Mouse (Mus musculus): ENCODE results near the gene Cntnap2. TPM values are rescaled to one million over a fixed set of nuclear protein-coding genes. Genes with fewer than 3 reads are reported as not detected.
"Not testable (repeated sequence)": the region's sequence is repeated elsewhere in the genome, so short reads cannot be mapped to it uniquely, and the experiment has no call there.

The Cntnap2 gene
- polyA plus RNA-seq, 1 experiment from 2014 or later = 1.5 TPM

- peaks cover 9% of the 10 kb centered on the region for H3K4me1 ChIP-seq
- H3K27me3 ChIP-seq (ENCODE audit: low read depth, poor library complexity, severe bottlenecking) = no peaks in the 10 kb centered on the region
- H3K9me3 ChIP-seq (replicated peaks) = no peaks in the 10 kb centered on the region
- H3K36me3 ChIP-seq = no peaks in the 10 kb centered on the region
- H3K4me3 ChIP-seq = no peak overlapping the region
- no peak overlapping the region for H3K27ac ChIP-seq
- no peak for DNase-seq (ENCODE audit: low spot score)
- WGBS = 71% methylated on average over 1 of the region's 1 CpGs
These were observed 2226.6 kb downstream of the Cntnap2 start for GRCm38 (mm10) chr6:47285742-47286141.

GRCm38 (mm10) chr6:47286247-47286967 lies 2227.2 kb downstream of the Cntnap2 start:
- 53% methylated on average over 12 of the region's 12 CpGs for WGBS
- peak overlapping the region; percentile 12; the same call in 1 of the 2 replicates for H3K4me3 ChIP-seq

GRCm38 (mm10) chr6:47287722-47288121 lies 2228.6 kb downstream of the Cntnap2 start:
- Histone ChIP-seq H3K27ac (no peak overlapping the region), H3K27me3 (ENCODE audit: low read depth, poor library complexity, severe bottlenecking) (no peaks in the 10 kb centered on the region), H3K9me3 (replicated peaks) (no peaks in the 10 kb centered on the region), H3K36me3 (no peaks in the 10 kb centered on the region), H3K4me1 (peaks cover 7% of the 10 kb centered on the region), H3K4me3 (no peak overlapping the region)
- no peak for DNase-seq (ENCODE audit: low spot score)
- 84% methylated on average over 1 of the region's 1 CpGs for WGBS

More at GRCm38 (mm10) chr6:47286247-47286967, 2227.2 kb downstream of the Cntnap2 start:
- peak overlapping the region; percentile 46; the same call in 1 of the 2 replicates for H3K27ac ChIP-seq
- not testable (repeated sequence) for H3K9me3 ChIP-seq (replicated peaks); DNase-seq (ENCODE audit: low spot score); H3K27me3 ChIP-seq (ENCODE audit: low read depth, poor library complexity, severe bottlenecking); H3K36me3 ChIP-seq; H3K4me1 ChIP-seq

GRCm38 (mm10) chr6:47291973-47292372 lies 2232.8 kb downstream of the Cntnap2 start:
- Histone ChIP-seq H3K36me3 (no peaks in the 10 kb centered on the region), H3K9me3 (replicated peaks) (no peaks in the 10 kb centered on the region), H3K4me1 (no peaks in the 10 kb centered on the region), H3K4me3 (no peak overlapping the region), H3K27me3 (ENCODE audit: low read depth, poor library complexity, severe bottlenecking) (no peaks in the 10 kb centered on the region), H3K27ac (no peak overlapping the region)
- DNase-seq (ENCODE audit: low spot score) = no peak

- no peak for DNase-seq (ENCODE audit: low spot score)
- no peaks in the 10 kb centered on the region for H3K27me3 ChIP-seq (ENCODE audit: low read depth, poor library complexity, severe bottlenecking)
- H3K36me3 ChIP-seq = no peaks in the 10 kb centered on the region
- H3K27ac ChIP-seq = no peak overlapping the region
- WGBS = 77% methylated on average over 3 of the region's 3 CpGs
- no peaks in the 10 kb centered on the region for H3K4me1 ChIP-seq
- H3K4me3 ChIP-seq = no peak overlapping the region
- H3K9me3 ChIP-seq (replicated peaks) = no peaks in the 10 kb centered on the region
These were observed 2233.3 kb downstream of the Cntnap2 start for GRCm38 (mm10) chr6:47292437-47292836.

GRCm38 (mm10) chr6:47294433-47294832 lies 2235.3 kb downstream of the Cntnap2 start:
- Histone ChIP-seq H3K27me3 (ENCODE audit: low read depth, poor library complexity, severe bottlenecking) (no peaks in the 10 kb centered on the region), H3K4me1 (no peaks in the 10 kb centered on the region), H3K27ac (no peak overlapping the region), H3K9me3 (replicated peaks) (no peaks in the 10 kb centered on the region), H3K4me3 (no peak overlapping the region), H3K36me3 (no peaks in the 10 kb centered on the region)
- no peak for DNase-seq (ENCODE audit: low spot score)
- 62% methylated on average over 1 of the region's 1 CpGs for WGBS

- peaks cover 4% of the 10 kb centered on the region; the same call in 1 of the 2 replicates for H3K4me1 ChIP-seq
- no peaks in the 10 kb centered on the region for H3K36me3 ChIP-seq
- no peak for DNase-seq (ENCODE audit: low spot score)
- no peaks in the 10 kb centered on the region for H3K9me3 ChIP-seq (replicated peaks)
- 89% methylated on average over 11 of the region's 11 CpGs for WGBS
- H3K4me3 ChIP-seq = no peak overlapping the region
- no peak overlapping the region for H3K27ac ChIP-seq
- H3K27me3 ChIP-seq (ENCODE audit: low read depth, poor library complexity, severe bottlenecking) = no peaks in the 10 kb centered on the region; the same call in 1 of the 2 replicates
These were observed 2245.8 kb downstream of the Cntnap2 start for GRCm38 (mm10) chr6:47304848-47305490.

- Histone ChIP-seq H3K4me1 (peaks cover 4% of the 10 kb centered on the region; the same call in 1 of the 2 replicates), H3K27ac (no peak overlapping the region), H3K9me3 (replicated peaks) (no peaks in the 10 kb centered on the region), H3K36me3 (no peaks in the 10 kb centered on the region), H3K4me3 (no peak overlapping the region), H3K27me3 (ENCODE audit: low read depth, poor library complexity, severe bottlenecking) (no peaks in the 10 kb centered on the region; the same call in 1 of the 2 replicates)
- 71% methylated on average over 8 of the region's 8 CpGs for WGBS
- no peak for DNase-seq (ENCODE audit: low spot score)
These were observed 2247.1 kb downstream of the Cntnap2 start for GRCm38 (mm10) chr6:47306065-47306798.

- peaks cover 4% of the 10 kb centered on the region; the same call in 1 of the 2 replicates for H3K4me1 ChIP-seq
- DNase-seq (ENCODE audit: low spot score) = no peak
- H3K4me3 ChIP-seq = no peak overlapping the region
- H3K27ac ChIP-seq = no peak overlapping the region
- H3K36me3 ChIP-seq = no peaks in the 10 kb centered on the region
- H3K9me3 ChIP-seq (replicated peaks) = no peaks in the 10 kb centered on the region
- WGBS = 56% methylated on average over 12 of the region's 12 CpGs
- no peaks in the 10 kb centered on the region; the same call in 1 of the 2 replicates for H3K27me3 ChIP-seq (ENCODE audit: low read depth, poor library complexity, severe bottlenecking)
These were observed 2247.8 kb downstream of the Cntnap2 start for GRCm38 (mm10) chr6:47306954-47307353.

- no peaks in the 10 kb centered on the region for H3K36me3 ChIP-seq
- no peaks in the 10 kb centered on the region for H3K27me3 ChIP-seq (ENCODE audit: low read depth, poor library complexity, severe bottlenecking)
- peak; percentile 34 for DNase-seq (ENCODE audit: low spot score)
- H3K27ac ChIP-seq = no peak overlapping the region
- 64% methylated on average over 15 of the region's 15 CpGs for WGBS
- peak overlapping the region; percentile 30 for H3K4me3 ChIP-seq
- H3K4me1 ChIP-seq = peaks cover 22% of the 10 kb centered on the region
- H3K9me3 ChIP-seq (replicated peaks) = no peaks in the 10 kb centered on the region
These were observed 2255.6 kb downstream of the Cntnap2 start for GRCm38 (mm10) chr6:47314507-47315334.

- Histone ChIP-seq H3K27ac (no peak overlapping the region), H3K4me1 (peaks cover 23% of the 10 kb centered on the region), H3K36me3 (no peaks in the 10 kb centered on the region), H3K27me3 (ENCODE audit: low read depth, poor library complexity, severe bottlenecking) (no peaks in the 10 kb centered on the region), H3K4me3 (no peak overlapping the region), H3K9me3 (replicated peaks) (no peaks in the 10 kb centered on the region)
- DNase-seq (ENCODE audit: low spot score) = no peak
- WGBS = 90% methylated on average over 2 of the region's 2 CpGs
These were observed 2256.3 kb downstream of the Cntnap2 start for GRCm38 (mm10) chr6:47315454-47315853.

- Histone ChIP-seq H3K4me3 (no peak overlapping the region), H3K9me3 (replicated peaks) (no peaks in the 10 kb centered on the region), H3K27me3 (ENCODE audit: low read depth, poor library complexity, severe bottlenecking) (no peaks in the 10 kb centered on the region), H3K27ac (no peak overlapping the region), H3K4me1 (peaks cover 23% of the 10 kb centered on the region), H3K36me3 (no peaks in the 10 kb centered on the region)
- no peak for DNase-seq (ENCODE audit: low spot score)
These were observed 2258.1 kb downstream of the Cntnap2 start for GRCm38 (mm10) chr6:47317253-47317652.
